Mouse (Mus musculus) MEL (cell line): ENCODE measurements around the gene 1190005I06Rik. TPM values are rescaled to one million over a fixed set of nuclear protein-coding genes. Genes with fewer than 3 reads are reported as not detected.
A peak's percentile ranks its signal among the peaks of the same experiment; 100 is the strongest.

ENCODE experiments used
- DNase-seq: peaks from one replicate; pipeline ENCODE4 v3.0.0; 2011; ENCODE audit warnings: low read depth, low spot score
- H3K27ac ChIP-seq: 2 replicates; pipeline ENCODE4 v1.5.1; 2012; ENCODE audit warnings: low read depth, mild to moderate bottlenecking, control low read depth, low read length, moderate library complexity; ENCODE audit not compliant: control insufficient read depth
- H3K27me3 ChIP-seq, 2 experiments: fragments of 150-350 bp in 1 of 2; sonication (generic) in 1 of 2; 2 replicates each; pipeline ENCODE4 v1.6.1; 2012; ENCODE audit warnings: low read length in 2 of 2, mild to moderate bottlenecking in 2 of 2, improper control_type of control experiment in 1 of 2, moderate library complexity in 1 of 2; ENCODE audit not compliant: insufficient read depth in 2 of 2, control insufficient read depth in 1 of 2
- H3K36me3 ChIP-seq, 2 experiments: 2 replicates each; pipeline ENCODE4 v1.6.1; 2012 to 2014; ENCODE audit warnings: low read length in 2 of 2, improper control_type of control experiment in 1 of 2, inconsistent platforms in 1 of 2, mild to moderate bottlenecking in 1 of 2; ENCODE audit not compliant: insufficient read depth in 2 of 2, control insufficient read depth in 1 of 2
- H3K4me1 ChIP-seq, 2 experiments: fragments of 150-350 bp in 1 of 2; sonication (generic) in 1 of 2; 2 replicates each; pipeline ENCODE4 v1.6.1; 2012; ENCODE audit warnings: low read length in 2 of 2, improper control_type of control experiment in 1 of 2, mild to moderate bottlenecking in 1 of 2; ENCODE audit not compliant: insufficient read depth in 2 of 2, control insufficient read depth in 1 of 2
- H3K4me3 ChIP-seq, 2 experiments: fragments of 150-350 bp in 1 of 2; sonication (generic) in 1 of 2; 2 replicates each; pipeline ENCODE4 v1.5.1; 2012; ENCODE audit warnings: low read depth in 2 of 2, low read length in 2 of 2, mild to moderate bottlenecking in 2 of 2, moderate library complexity in 2 of 2, control low read depth in 1 of 2, improper control_type of control experiment in 1 of 2; ENCODE audit not compliant: control insufficient read depth in 1 of 2, insufficient read depth in 1 of 2
- H3K79me2 ChIP-seq: 2 replicates; pipeline ENCODE4 v1.6.1; 2012; ENCODE audit warnings: mild to moderate bottlenecking, low read length, moderate library complexity; ENCODE audit not compliant: control insufficient read depth, poor library complexity, insufficient read depth
- H3K9ac ChIP-seq: 2 replicates; pipeline ENCODE4 v1.6.1; 2012; ENCODE audit warnings: low read depth, mild to moderate bottlenecking, control low read depth, low read length, moderate library complexity; ENCODE audit not compliant: control insufficient read depth, poor library complexity, severe bottlenecking
- H3K9me3 ChIP-seq: fragments of 150-350 bp; sonication (generic); replicated peaks from 2 replicates; pipeline ENCODE4 v1.6.1; 2012; ENCODE audit warnings: mild to moderate bottlenecking, low read length, improper control_type of control experiment, moderate library complexity; ENCODE audit not compliant: insufficient read depth
- CHD1 ChIP-seq: IDR thresholded peaks from 2 replicates; pipeline ENCODE4 v1.6.1; 2012; ENCODE audit warnings: low read depth, mild to moderate bottlenecking, inconsistent platforms, low read length, improper control_type of control experiment
- CHD2 ChIP-seq: IDR thresholded peaks from 2 replicates; pipeline ENCODE4 v1.6.1; 2011; ENCODE audit warnings: low read length, improper control_type of control experiment
- CTCF ChIP-seq, 3 experiments: IDR thresholded peaks in 2 of 3; conservative IDR thresholded peaks in 1 of 3; 2 replicates each; pipeline ENCODE4 v1.5.1; 2011 to 2012; ENCODE audit warnings: low read length in 3 of 3, low read depth in 2 of 3, mild to moderate bottlenecking in 2 of 3, improper control_type of control experiment in 1 of 3, inconsistent platforms in 1 of 3, mixed read lengths in 1 of 3, moderate library complexity in 1 of 3; ENCODE audit not compliant: control insufficient read depth in 1 of 3, insufficient read depth in 1 of 3, poor library complexity in 1 of 3, severe bottlenecking in 1 of 3
- E2F4 ChIP-seq: IDR thresholded peaks from 2 replicates; pipeline ENCODE4 v1.6.1; 2011; ENCODE audit warnings: low read depth, low read length, improper control_type of control experiment, borderline replicate concordance
- ELF1 ChIP-seq: IDR thresholded peaks from 2 replicates; pipeline ENCODE4 v1.6.1; 2014; ENCODE audit warnings: low read depth, mild to moderate bottlenecking, inconsistent platforms, low read length, improper control_type of control experiment, moderate library complexity
- EP300 ChIP-seq, 2 experiments: IDR thresholded peaks; 2 replicates each; pipeline ENCODE4 v1.6.1; 2011; ENCODE audit warnings: improper control_type of control experiment in 2 of 2, low read length in 2 of 2, low read depth in 1 of 2, mild to moderate bottlenecking in 1 of 2
- ETS1 ChIP-seq: IDR thresholded peaks from 2 replicates; pipeline ENCODE4 v1.6.1; 2012; ENCODE audit warnings: low read depth, mild to moderate bottlenecking, inconsistent platforms, low read length, improper control_type of control experiment, moderate library complexity
- GABPA ChIP-seq: IDR thresholded peaks from 2 replicates; pipeline ENCODE4 v1.6.1; 2012; ENCODE audit warnings: low read depth, mild to moderate bottlenecking, inconsistent platforms, low read length, improper control_type of control experiment, moderate library complexity
- GATA1 ChIP-seq: IDR thresholded peaks from 2 replicates; pipeline ENCODE4 v1.6.1; 2011; ENCODE audit warnings: low read depth, low read length, improper control_type of control experiment
- HCFC1 ChIP-seq: IDR thresholded peaks from 2 replicates; pipeline ENCODE4 v1.6.1; 2012; ENCODE audit warnings: low read depth, mild to moderate bottlenecking, inconsistent platforms, low read length, improper control_type of control experiment, moderate library complexity
- JUND ChIP-seq: IDR thresholded peaks from 2 replicates; pipeline ENCODE4 v1.6.1; 2011; ENCODE audit warnings: low read depth, mild to moderate bottlenecking, improper control_type of control experiment, low read length
- KAT2A ChIP-seq: conservative IDR thresholded peaks from 2 replicates; pipeline ENCODE4 v1.6.1; 2012; ENCODE audit warnings: low read depth, low read length, improper control_type of control experiment, inconsistent platforms
- MAX ChIP-seq: IDR thresholded peaks from 2 replicates; pipeline ENCODE4 v1.6.1; 2011; ENCODE audit warnings: low read length, improper control_type of control experiment
- MAZ ChIP-seq: IDR thresholded peaks from 2 replicates; pipeline ENCODE4 v1.6.1; 2012; ENCODE audit warnings: low read depth, mild to moderate bottlenecking, inconsistent platforms, low read length, improper control_type of control experiment
- MEF2A ChIP-seq: IDR thresholded peaks from 2 replicates; pipeline ENCODE4 v1.6.1; 2014; ENCODE audit warnings: low read depth, mild to moderate bottlenecking, inconsistent platforms, low read length, improper control_type of control experiment; ENCODE audit not compliant: poor library complexity, insufficient replicate concordance, severe bottlenecking; ENCODE audit errors: extremely low read depth
- MXI1 ChIP-seq: IDR thresholded peaks from 2 replicates; pipeline ENCODE4 v1.6.1; 2011; ENCODE audit warnings: mild to moderate bottlenecking, low read depth, low read length, improper control_type of control experiment
- MYB ChIP-seq: IDR thresholded peaks from 2 replicates; pipeline ENCODE4 v1.6.1; 2011; ENCODE audit warnings: mild to moderate bottlenecking, low read depth, low read length, improper control_type of control experiment
- MYC ChIP-seq: IDR thresholded peaks from 2 replicates; pipeline ENCODE4 v1.6.1; 2011; ENCODE audit warnings: low read depth, mild to moderate bottlenecking, low read length, improper control_type of control experiment, moderate library complexity
- NELFE ChIP-seq: IDR thresholded peaks from 2 replicates; pipeline ENCODE4 v1.6.1; 2011; ENCODE audit warnings: low read depth, low read length, improper control_type of control experiment
- NRF1 ChIP-seq: IDR thresholded peaks from 2 replicates; pipeline ENCODE4 v1.6.1; 2014; ENCODE audit warnings: low read depth, mild to moderate bottlenecking, inconsistent platforms, low read length, improper control_type of control experiment, moderate library complexity; ENCODE audit not compliant: poor library complexity, insufficient read depth, severe bottlenecking
- POLR2A ChIP-seq, 2 experiments: IDR thresholded peaks; 2 replicates each; pipeline ENCODE4 v1.6.1; 2011 to 2012; ENCODE audit warnings: low read length in 2 of 2, mild to moderate bottlenecking in 2 of 2, control low read depth in 1 of 2, improper control_type of control experiment in 1 of 2, low read depth in 1 of 2, moderate library complexity in 1 of 2; ENCODE audit not compliant: control insufficient read depth in 1 of 2, insufficient read depth in 1 of 2, poor library complexity in 1 of 2
- POLR2AphosphoS5 ChIP-seq: IDR thresholded peaks from 2 replicates; pipeline ENCODE4 v1.6.1; 2012; ENCODE audit warnings: low read depth, borderline replicate concordance, mild to moderate bottlenecking, inconsistent platforms, low read length, moderate library complexity, mixed read lengths
- RAD21 ChIP-seq: IDR thresholded peaks from 2 replicates; pipeline ENCODE4 v1.6.1; 2011; ENCODE audit warnings: mild to moderate bottlenecking, low read depth, low read length, improper control_type of control experiment
- RCOR1 ChIP-seq: IDR thresholded peaks from 2 replicates; pipeline ENCODE4 v1.6.1; 2012; ENCODE audit warnings: low read depth, mild to moderate bottlenecking, inconsistent platforms, low read length, improper control_type of control experiment
- SIN3A ChIP-seq: IDR thresholded peaks from 2 replicates; pipeline ENCODE4 v1.6.1; 2012; ENCODE audit warnings: low read length, improper control_type of control experiment, inconsistent platforms
- SMC3 ChIP-seq: IDR thresholded peaks from 2 replicates; pipeline ENCODE4 v1.6.1; 2011; ENCODE audit warnings: low read depth, low read length, improper control_type of control experiment
- TAL1 ChIP-seq: IDR thresholded peaks from 2 replicates; pipeline ENCODE4 v1.6.1; 2012; ENCODE audit warnings: mild to moderate bottlenecking, inconsistent platforms, low read length, moderate library complexity, mixed read lengths
- TBP ChIP-seq: IDR thresholded peaks from 2 replicates; pipeline ENCODE4 v1.8.0; 2011; ENCODE audit warnings: low read depth, low read length, improper control_type of control experiment
- TCF12 ChIP-seq: IDR thresholded peaks from 2 replicates; pipeline ENCODE4 v1.6.1; 2014; ENCODE audit warnings: low read depth, mild to moderate bottlenecking, inconsistent platforms, low read length, improper control_type of control experiment, moderate library complexity
- USF1 ChIP-seq: IDR thresholded peaks from 2 replicates; pipeline ENCODE4 v1.6.1; 2014; ENCODE audit warnings: low read depth, mild to moderate bottlenecking, inconsistent platforms, low read length, improper control_type of control experiment, moderate library complexity
- USF2 ChIP-seq, 2 experiments: IDR thresholded peaks; 2 replicates each; pipeline ENCODE4 v1.6.1; 2011 to 2012; ENCODE audit warnings: improper control_type of control experiment in 2 of 2, low read length in 2 of 2, borderline replicate concordance in 1 of 2, inconsistent platforms in 1 of 2, low read depth in 1 of 2, mild to moderate bottlenecking in 1 of 2; ENCODE audit not compliant: insufficient read depth in 1 of 2
- ZC3H11A ChIP-seq: IDR thresholded peaks from 2 replicates; pipeline ENCODE4 v1.6.1; 2012; ENCODE audit warnings: low read depth, mild to moderate bottlenecking, inconsistent platforms, low read length, improper control_type of control experiment
- ZKSCAN1 ChIP-seq: IDR thresholded peaks from 2 replicates; pipeline ENCODE4 v1.6.1; 2012; ENCODE audit warnings: low read depth, mild to moderate bottlenecking, inconsistent platforms, low read length, improper control_type of control experiment, moderate library complexity
- ZMIZ1 ChIP-seq: IDR thresholded peaks from 2 replicates; pipeline ENCODE4 v1.6.1; 2012; ENCODE audit warnings: low read depth, mild to moderate bottlenecking, inconsistent platforms, low read length, improper control_type of control experiment, moderate library complexity
- ZNF384 ChIP-seq: IDR thresholded peaks from 2 replicates; pipeline ENCODE4 v1.6.1; 2012; ENCODE audit warnings: low read depth, mild to moderate bottlenecking, inconsistent platforms, low read length, improper control_type of control experiment
- polyA plus RNA-seq, 2 experiments: library from polyadenylated mRNA; stranded (reverse) in 1 of 2; unstranded in 1 of 2; fragments of >175 nt in 1 of 2; fragments of >200 nt in 1 of 2; gene quantifications; 2 replicates each; pipeline versions ENCODE4 v1.2.1 to v1.2.4; 2012; ENCODE audit warnings: low replicate concordance in 2 of 2, low read depth in 1 of 2; ENCODE audit not compliant: insufficient read length in 2 of 2, insufficient read depth in 1 of 2, missing spikeins in 1 of 2
- total RNA-seq: library from RNA; depleted of rRNA; stranded (reverse); fragments of 300-350 nt; gene quantifications from 2 replicates; pipeline ENCODE4 v1.2.3, GENCODE M21; 2012

Gene 1190005I06Rik
- total and polyA plus RNA-seq, 3 experiments: 2.1 to 2.3 TPM; not detected in 1

- peak; percentile 99 for DNase-seq
- Histone ChIP-seq H3K27ac (peak within 1 kb of the TSS; percentile 32), H3K4me3 (peak within 1 kb of the TSS; percentile 89 to 90), H3K36me3 (peaks cover 0 to 6% of the 10 kb centered on the region in 2 experiments; a peak in 1 of 4 replicates), H3K4me1 (peaks cover 3 to 10% of the 10 kb centered on the region in 2 experiments; a peak in 3 of 4 replicates), H3K79me2 (peaks cover 10% of the 10 kb centered on the region), H3K27me3 (no peaks in the 10 kb centered on the region), H3K9me3 (no peaks in the 10 kb centered on the region), H3K9ac (peak within 1 kb of the TSS; percentile 91)
- TF ChIP-seq TBP: no peak
- TF ChIP-seq ELF1: peak; percentile 94
- TF ChIP-seq HCFC1: peak; percentile 89
- no peak for TF ChIP-seq POLR2AphosphoS5
- TF ChIP-seq CTCF (IDR thresholded peaks at IDR 0.05 in 2 of 3, conservative IDR thresholded peaks at IDR 0.05 in 1 of 3; ENCODE audit: control insufficient read depth in 1 of 3, insufficient read depth in 1 of 3, low read depth in 2 of 3, low read length in 3 of 3, poor library complexity in 1 of 3, severe bottlenecking in 1 of 3): no peak
- no peak for TF ChIP-seq GATA1
- TF ChIP-seq SMC3: no peak
- no peak for TF ChIP-seq MYB
- TF ChIP-seq JUND: no peak
- TF ChIP-seq RAD21: no peak
- TF ChIP-seq MAZ: peak; percentile 65; the same call in 1 of the 2 replicates
- TF ChIP-seq KAT2A: no peak; the same call in 1 of the 2 replicates
- TF ChIP-seq RCOR1: no peak
- no peak for TF ChIP-seq ZC3H11A
- TF ChIP-seq SIN3A: peak; percentile 66
- TF ChIP-seq USF1: 0 out of 2 replicates have a peak, but pooled peaks have one; percentile 34
- TF ChIP-seq ETS1: 0 out of 2 replicates have a peak, but pooled peaks have one; percentile 20
- no peak; the same call in none of the 2 replicates for TF ChIP-seq ZMIZ1
- TF ChIP-seq POLR2A (IDR thresholded peaks at IDR 0.05; ENCODE audit: control insufficient read depth in 1 of 2, insufficient read depth in 1 of 2, low read depth in 1 of 2, low read length in 2 of 2, poor library complexity in 1 of 2): peak; percentile 58 to 62; a peak in 3 of 4 replicates
- peak; percentile 77 for TF ChIP-seq MAX
- TF ChIP-seq CHD2: 0 out of 2 replicates have a peak, but pooled peaks have one; percentile 36
- TF ChIP-seq NRF1: peak; percentile 32; the same call in 1 of the 2 replicates
- TF ChIP-seq MYC: peak; percentile 49; the same call in 1 of the 2 replicates
- TF ChIP-seq NELFE: peak; percentile 60
- peak; percentile 95; the same call in 1 of the 2 replicates for TF ChIP-seq GABPA
- no peak for TF ChIP-seq TAL1
- no peak for TF ChIP-seq EP300 (IDR thresholded peaks at IDR 0.05; ENCODE audit: low read depth in 1 of 2, low read length in 2 of 2)
- no peak for TF ChIP-seq USF2 (IDR thresholded peaks at IDR 0.05; ENCODE audit: borderline replicate concordance in 1 of 2, insufficient read depth in 1 of 2, low read depth in 1 of 2, low read length in 2 of 2)
- TF ChIP-seq CHD1: no peak
- TF ChIP-seq ZKSCAN1: no peak
- peak; percentile 84 for TF ChIP-seq MXI1
- TF ChIP-seq MEF2A: no peak
- 0 out of 2 replicates have a peak, but pooled peaks have one; percentile 4 for TF ChIP-seq TCF12
- TF ChIP-seq E2F4: peak; percentile 99
- TF ChIP-seq ZNF384: 0 out of 2 replicates have a peak, but pooled peaks have one; percentile 38
These were observed 58.3 kb downstream of the 1190005I06Rik start, which contains the start of gene Gins2 for GRCm38 (mm10) chr8:120588908-120589771. TSS of gene Gins2 (minus strand) at chr8:120589304.
